Mouse (Mus musculus) heart, embryonic 14.5 days (tissue): ENCODE measurements around the gene 1110002E22Rik. TPM values are rescaled to one million over a fixed set of nuclear protein-coding genes. Genes with fewer than 3 reads are reported as not detected.
A peak's percentile ranks its signal among the peaks of the same experiment; 100 is the strongest.

Experiments used
- ATAC-seq: fragments of 200-750 bp; cut with Nextera tagmentation; 2 replicates; pipeline ENCODE4 v1.8.0; 2017; ENCODE audit warnings: low read depth, moderate TSS enrichment; ENCODE audit not compliant: insufficient number of reproducible peaks, insufficient read depth, low FRiP score
- H3K27ac ChIP-seq, 2 experiments: fragments of 200-500 bp in 1 of 2; fragments of 300-500 bp in 1 of 2; sonication (generic) in 1 of 2; replicated peaks in 1 of 2; 2 replicates each; pipeline ENCODE4 v1.5.1; 2012 to 2014; ENCODE audit warnings: low read depth in 2 of 2, low read length in 2 of 2, control low read depth in 1 of 2, mild to moderate bottlenecking in 1 of 2, mixed read lengths in 1 of 2; ENCODE audit not compliant: control insufficient read depth in 1 of 2, insufficient read depth in 1 of 2
- H3K27me3 ChIP-seq: fragments of 300-500 bp; sonication (generic); 2 replicates; pipeline ENCODE4 v1.6.1; 2014; ENCODE audit warnings: mild to moderate bottlenecking, low read length, control low read depth; ENCODE audit not compliant: control insufficient read depth, insufficient read depth
- H3K36me3 ChIP-seq: fragments of 300-500 bp; sonication (generic); 2 replicates; pipeline ENCODE4 v1.6.1; 2014; ENCODE audit warnings: mild to moderate bottlenecking, control low read depth, low read length, mixed read lengths; ENCODE audit not compliant: control insufficient read depth, insufficient read depth
- H3K4me1 ChIP-seq, 2 experiments: fragments of 200-500 bp in 1 of 2; fragments of 300-500 bp in 1 of 2; sonication (generic) in 1 of 2; 2 replicates each; pipeline ENCODE4 v1.6.1; 2012 to 2014; ENCODE audit warnings: low read length in 2 of 2, control low read depth in 1 of 2, mixed read lengths in 1 of 2; ENCODE audit not compliant: control insufficient read depth in 2 of 2, insufficient read depth in 2 of 2
- H3K4me2 ChIP-seq: fragments of 300-500 bp; sonication (generic); 2 replicates; pipeline ENCODE4 v1.6.1; 2014; ENCODE audit warnings: mild to moderate bottlenecking, low read length
- H3K4me3 ChIP-seq, 2 experiments: fragments of 200-500 bp in 1 of 2; fragments of 300-500 bp in 1 of 2; sonication (generic) in 1 of 2; 2 replicates each; pipeline ENCODE4 v1.5.1; 2012 to 2014; ENCODE audit warnings: low read length in 2 of 2, mild to moderate bottlenecking in 2 of 2, control low read depth in 1 of 2, low read depth in 1 of 2, moderate library complexity in 1 of 2; ENCODE audit not compliant: control insufficient read depth in 1 of 2, insufficient read depth in 1 of 2
- H3K9ac ChIP-seq: fragments of 300-500 bp; sonication (generic); 2 replicates; pipeline ENCODE4 v1.6.1; 2014; ENCODE audit warnings: mild to moderate bottlenecking, low read length
- H3K9me3 ChIP-seq: fragments of 300-500 bp; sonication (generic); 2 replicates; pipeline ENCODE4 v1.6.1; 2016; ENCODE audit warnings: low read length, control low read depth; ENCODE audit not compliant: control insufficient read depth
- WGBS: fragments of 180-500 bp; shearing (Covaris S2); extraction: QIAGEN DNeasy Blood & Tissue Kit; methylation state at CpG from one replicate; pipeline ENCODE4 v1.1.7; 2014; 5-methylcytosine and 5-hydroxymethylcytosine counted together
- polyA plus RNA-seq: library from polyadenylated mRNA; unstranded; fragments of >200 nt; fragmentation: Nextera tagmentation; extraction: Ambion mirVana; gene quantifications from 2 replicates; pipeline ENCODE4 v1.2.1, GENCODE M21; 2014

1110002E22Rik gene
- polyA plus RNA-seq, 1 experiment from 2014 or later = 16.5 TPM

DNA sequence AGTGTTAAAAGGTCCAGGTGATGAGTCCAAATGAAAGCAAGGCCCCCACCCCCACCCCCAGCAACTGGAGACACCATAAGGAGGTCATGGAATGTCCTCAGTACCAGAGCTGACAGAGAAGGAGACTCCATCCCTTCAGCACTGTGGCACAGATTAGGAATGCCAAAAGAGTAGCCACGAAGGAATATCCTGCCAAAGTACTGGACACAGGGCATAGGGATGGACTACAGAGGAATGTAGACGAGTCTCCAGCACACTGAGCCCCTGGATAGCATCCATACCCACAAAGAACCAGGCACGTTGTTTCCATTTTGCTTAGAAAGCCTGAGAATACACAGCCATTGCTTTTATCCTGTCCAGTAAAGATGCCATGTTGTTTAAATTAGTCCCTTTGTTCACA, 13.4 kb upstream of the 1110002E22Rik start:
- Histone ChIP-seq H3K27ac (no peak overlapping the region), H3K4me1 (peaks cover 14 to 18% of the 10 kb centered on the region in 2 experiments; a peak in 3 of 4 replicates), H3K27me3 (no peaks in the 10 kb centered on the region), H3K9ac (no peak overlapping the region), H3K4me3 (no peak overlapping the region), H3K36me3 (no peaks in the 10 kb centered on the region), H3K9me3 (no peaks in the 10 kb centered on the region), H3K4me2 (no peak overlapping the region)
- WGBS = 68% methylated on average over 3 of the region's 3 CpGs
- ATAC-seq = no peak

DNA sequence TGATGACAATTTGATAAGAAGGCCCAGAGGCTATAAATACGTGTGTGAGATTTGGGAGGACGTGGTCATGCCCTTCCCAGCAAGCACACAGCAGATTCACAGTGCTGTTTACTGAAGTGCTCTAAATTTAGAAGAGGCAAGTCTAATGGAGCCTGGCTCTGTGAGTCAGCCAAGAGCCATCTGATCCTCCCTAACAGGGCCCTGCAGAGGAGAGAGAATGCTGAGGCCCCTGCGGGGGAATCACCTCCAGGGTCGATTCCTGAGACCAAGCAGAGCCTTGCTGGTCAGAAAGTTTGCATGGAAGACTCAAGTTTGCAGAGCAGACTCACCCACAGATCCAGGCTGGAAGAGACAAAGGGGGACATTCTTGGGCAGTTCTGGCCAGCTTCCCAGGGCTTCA, 10.9 kb upstream of the 1110002E22Rik start:
- Histone ChIP-seq H3K4me1 (peaks cover 19 to 30% of the 10 kb centered on the region in 2 experiments; a peak in 3 of 4 replicates), H3K27me3 (no peaks in the 10 kb centered on the region), H3K4me2 (peak overlapping the region; percentile 56), H3K4me3 (peak overlapping the region; percentile 6 to 11; a peak in 1 of 4 replicates), H3K9me3 (no peaks in the 10 kb centered on the region), H3K9ac (peak overlapping the region; percentile 68), H3K36me3 (no peaks in the 10 kb centered on the region), H3K27ac (peak overlapping the region; percentile 99)
- ATAC-seq = peak; percentile 91
- WGBS = 9% methylated on average over 4 of the region's 4 CpGs

DNA sequence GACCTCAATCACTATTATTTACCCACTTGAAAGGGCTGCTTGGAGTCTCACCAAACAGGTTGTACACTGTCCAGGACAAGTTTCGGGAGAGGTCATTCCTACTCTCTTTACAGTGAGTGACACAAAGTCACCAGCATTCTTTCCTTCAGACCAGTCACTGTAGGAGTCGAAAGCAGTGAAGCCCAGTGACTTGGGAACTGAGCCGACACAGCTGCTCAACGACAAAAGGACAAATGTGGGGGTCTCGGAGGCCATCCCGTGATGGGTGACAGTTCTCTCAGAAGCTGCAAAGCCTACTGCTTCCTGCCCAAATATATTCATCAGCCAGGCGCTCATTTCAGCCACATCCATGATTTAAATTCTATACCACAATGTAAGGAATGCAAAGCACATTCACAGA, 7.9 kb upstream of the 1110002E22Rik start:
- no peaks in the 10 kb centered on the region for H3K36me3 ChIP-seq
- H3K27me3 ChIP-seq = no peaks in the 10 kb centered on the region
- no peak overlapping the region for H3K9ac ChIP-seq
- no peak overlapping the region for H3K4me3 ChIP-seq
- H3K9me3 ChIP-seq = no peaks in the 10 kb centered on the region
- peak overlapping the region; percentile 51 to 53; a peak in 3 of 4 replicates for H3K27ac ChIP-seq
- H3K4me2 ChIP-seq = no peak overlapping the region
- ATAC-seq = no peak
- WGBS = 47% methylated on average over 7 of the region's 7 CpGs
- peaks cover 24 to 40% of the 10 kb centered on the region in 2 experiments for H3K4me1 ChIP-seq

DNA sequence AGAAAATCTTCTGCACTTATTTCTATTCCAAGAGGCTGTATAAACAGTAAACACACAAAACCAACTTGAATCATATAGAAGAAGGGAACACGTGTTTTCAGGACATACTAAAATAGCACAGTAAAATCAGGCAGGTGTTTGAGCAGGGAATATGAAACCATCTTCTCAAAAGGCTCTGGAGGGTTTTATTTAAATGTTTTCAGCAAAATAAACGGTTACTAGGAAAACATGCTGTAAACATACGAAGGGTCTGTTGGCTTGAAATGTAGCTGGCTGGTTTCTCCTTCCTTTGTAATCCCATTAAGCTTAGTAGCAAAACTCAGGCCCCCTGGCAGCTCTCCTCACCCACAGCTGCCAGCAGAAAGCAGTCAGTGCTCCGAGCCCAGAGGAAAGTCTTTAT, 6.6 kb upstream of the 1110002E22Rik start:
- H3K9me3 ChIP-seq = no peaks in the 10 kb centered on the region
- no peaks in the 10 kb centered on the region for H3K36me3 ChIP-seq
- 71% methylated on average over 4 of the region's 4 CpGs for WGBS
- no peak overlapping the region for H3K27ac ChIP-seq
- no peak overlapping the region for H3K4me2 ChIP-seq
- no peak overlapping the region for H3K4me3 ChIP-seq
- H3K27me3 ChIP-seq = no peaks in the 10 kb centered on the region
- ATAC-seq = no peak
- no peak overlapping the region for H3K9ac ChIP-seq
- peaks cover 23 to 45% of the 10 kb centered on the region in 2 experiments for H3K4me1 ChIP-seq

DNA sequence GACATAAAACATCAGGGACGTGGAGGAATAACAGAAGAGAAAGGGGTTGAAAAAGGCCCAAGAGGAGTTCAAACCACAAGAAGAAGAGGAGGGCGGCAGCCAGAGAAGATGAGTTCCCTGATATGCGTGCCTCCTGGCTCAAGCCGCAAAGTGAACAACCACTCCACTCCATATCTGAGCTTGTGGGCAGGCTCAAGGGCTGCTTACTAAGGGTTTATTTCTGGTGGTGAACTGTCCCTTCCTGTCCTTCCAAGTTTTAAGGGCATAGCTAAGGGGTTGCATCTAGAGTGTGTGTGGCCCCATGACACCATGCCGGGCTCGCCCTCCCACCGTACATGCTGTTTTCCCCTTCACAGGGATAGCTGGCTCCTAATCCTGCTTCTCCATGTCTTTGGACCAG, 4.4 kb upstream of the 1110002E22Rik start:
- Histone ChIP-seq H3K9me3 (no peaks in the 10 kb centered on the region), H3K4me1 (peaks cover 27 to 56% of the 10 kb centered on the region in 2 experiments), H3K4me2 (no peak overlapping the region), H3K36me3 (no peaks in the 10 kb centered on the region), H3K9ac (no peak overlapping the region), H3K27me3 (no peaks in the 10 kb centered on the region), H3K4me3 (no peak overlapping the region), H3K27ac (peak overlapping the region; percentile 34 to 56)
- ATAC-seq = 0 out of 2 replicates have a peak, but pooled peaks have one; percentile 8
- 45% methylated on average over 7 of the region's 7 CpGs for WGBS

DNA sequence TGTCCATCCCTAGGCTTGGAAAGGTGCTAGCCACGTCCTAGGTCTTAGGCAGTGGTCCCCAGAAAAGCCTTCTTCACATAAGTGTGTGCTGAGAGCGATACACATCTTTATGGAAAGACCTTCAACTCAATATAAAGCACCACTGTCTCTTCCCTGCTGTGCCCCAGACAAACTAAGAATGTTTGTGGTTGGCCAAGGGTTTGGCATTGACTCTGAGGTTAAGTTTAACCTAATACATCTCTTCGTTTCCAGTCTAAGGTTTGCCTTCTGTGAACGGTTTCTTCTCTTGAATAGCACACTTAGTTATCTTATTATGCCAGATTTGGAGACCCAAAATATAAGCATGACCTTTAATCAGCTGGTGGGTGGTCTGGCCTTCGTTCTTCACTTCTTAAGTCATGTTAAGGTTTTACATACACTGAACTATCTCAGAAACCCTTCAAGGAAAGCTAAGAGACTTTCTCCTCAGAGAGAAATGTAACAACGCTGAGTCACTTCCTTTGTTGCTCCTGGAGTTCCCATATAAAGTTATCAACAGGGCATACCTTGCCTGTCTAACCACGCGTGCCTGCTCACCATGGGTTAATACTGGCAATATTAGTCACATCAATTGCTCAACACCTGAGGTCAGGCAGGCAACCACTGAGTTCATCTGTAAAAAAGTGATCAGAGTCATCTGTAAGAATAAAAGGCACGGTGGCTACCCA, 3.5 kb upstream of the 1110002E22Rik start:
- 72% methylated on average over 9 of the region's 9 CpGs for WGBS

DNA sequence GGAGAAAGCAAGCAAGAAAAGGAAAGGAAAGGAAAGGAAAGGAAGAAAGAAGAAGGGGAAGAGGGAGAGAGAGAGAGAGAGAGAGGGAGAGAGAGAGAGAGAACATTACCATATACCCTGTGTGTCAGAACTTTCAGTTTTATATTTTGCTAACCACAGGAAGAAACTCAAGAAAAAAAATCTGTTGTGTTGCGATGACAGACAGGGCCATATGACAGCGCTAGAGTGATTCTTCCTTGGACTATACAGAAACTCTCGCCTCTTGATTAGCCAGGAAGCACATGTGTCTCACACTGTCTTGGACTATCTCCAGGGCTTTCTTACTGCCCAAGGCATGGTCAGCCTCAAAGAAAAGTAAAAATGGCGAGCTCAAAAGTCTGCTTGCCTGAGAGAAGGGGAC, 2.2 kb upstream of the 1110002E22Rik start:
- H3K4me1 ChIP-seq = peaks cover 28 to 50% of the 10 kb centered on the region in 2 experiments

More for the DNA sequence above, 3.5 kb upstream of the 1110002E22Rik start:
- H3K27ac ChIP-seq = 0 out of 4 replicates have a peak overlapping the region, but pooled peaks of 1 of the 2 experiments have one; percentile 56
- no peaks in the 10 kb centered on the region for H3K9me3 ChIP-seq
- no peaks in the 10 kb centered on the region for H3K36me3 ChIP-seq
- no peaks in the 10 kb centered on the region for H3K27me3 ChIP-seq
- H3K4me2 ChIP-seq = no peak overlapping the region
- no peak for ATAC-seq
- H3K4me1 ChIP-seq = peaks cover 30 to 60% of the 10 kb centered on the region in 2 experiments
- H3K4me3 ChIP-seq = no peak overlapping the region
- no peak overlapping the region for H3K9ac ChIP-seq

More for the DNA sequence above, 2.2 kb upstream of the 1110002E22Rik start:
- H3K27ac ChIP-seq = peak overlapping the region in 1 of 2 experiments; percentile 97; a peak in 1 of 4 replicates
- no peak for ATAC-seq
- H3K4me2 ChIP-seq = no peak overlapping the region
- no peaks in the 10 kb centered on the region for H3K27me3 ChIP-seq
- 88% methylated on average over 4 of the region's 4 CpGs for WGBS
- H3K4me3 ChIP-seq = no peak overlapping the region
- no peaks in the 10 kb centered on the region for H3K9me3 ChIP-seq
- H3K9ac ChIP-seq = no peak overlapping the region
- no peaks in the 10 kb centered on the region for H3K36me3 ChIP-seq
